Comparison of ENCODE assay signal across 27 mouse cellular contexts in genomic region chr2:65833421-65833820, GRCm38 (mm10). TPM values are rescaled to one million over a fixed set of nuclear protein-coding genes. Genes with fewer than 3 reads are reported as not detected.
A peak's percentile ranks its signal among the peaks of the same experiment; 100 is the strongest.
DNase-seq lines count a peak whose midpoint lies in the region; ATAC-seq lines count a peak whose summit lies in the region.
"Had no signal": no experiment of that assay in that cellular context is flagged by ENCODE, and none has a peak within 500 bp of the region (broad histone marks: within the 10 kb centered on the region; RNA-seq: fewer than 3 reads in every experiment).

No protein-coding gene starts in this region.

- WGBS in forebrain, embryonic 13.5 days: 72% methylated on average over 7 of the region's 7 CpGs
- 92% methylated on average over 7 of the region's 7 CpGs for WGBS in forebrain, embryonic 10.5 days
- 57% methylated on average over 7 of the region's 7 CpGs for WGBS in hindbrain, embryonic 16.5 days
- 89% methylated on average over 7 of the region's 7 CpGs for WGBS in hindbrain, embryonic 10.5 days
- WGBS in neural tube, embryonic 13.5 days: 63% methylated on average over 7 of the region's 7 CpGs

- no peak overlapping the region; the same call in 1 of the 2 replicates for H3K4me2 ChIP-seq in forebrain, embryonic 13.5 days
- peak overlapping the region; percentile 8; the same call in 1 of the 2 replicates for H3K4me2 ChIP-seq in hindbrain, embryonic 16.5 days (ENCODE audit: low read length)
- peak overlapping the region; percentile 2; the same call in 1 of the 2 replicates for H3K4me2 ChIP-seq in neural tube, embryonic 13.5 days
- H3K4me2 ChIP-seq: heart, embryonic 11.5 days; liver, embryonic 12.5 days; midbrain, embryonic 13.5 days had no signal

- H3K27me3 ChIP-seq in forebrain, embryonic 13.5 days: no peaks in the 10 kb centered on the region
- H3K27me3 ChIP-seq in forebrain, embryonic 10.5 days (ENCODE audit: poor library complexity, severe bottlenecking): no peaks in the 10 kb centered on the region
- no peaks in the 10 kb centered on the region for H3K27me3 ChIP-seq in hindbrain, embryonic 16.5 days (replicated peaks; ENCODE audit: control insufficient read depth, insufficient read depth, low read length)
- H3K27me3 ChIP-seq in hindbrain, embryonic 10.5 days (ENCODE audit: insufficient read depth, poor library complexity, severe bottlenecking): no peaks in the 10 kb centered on the region
- no peaks in the 10 kb centered on the region for H3K27me3 ChIP-seq in neural tube, embryonic 13.5 days
- H3K27me3 ChIP-seq: midbrain, embryonic 13.5 days had no signal

- no peak overlapping the region for H3K9ac ChIP-seq in forebrain, embryonic 13.5 days
- H3K9ac ChIP-seq in hindbrain, embryonic 16.5 days (ENCODE audit: low read depth, low read length): no peak overlapping the region
- no peak overlapping the region for H3K9ac ChIP-seq in neural tube, embryonic 13.5 days
- H3K9ac ChIP-seq: liver, embryonic 12.5 days; liver, postnatal 0 days; midbrain, embryonic 13.5 days had no signal

- H3K9me3 ChIP-seq in forebrain, embryonic 13.5 days (replicated peaks): no peaks in the 10 kb centered on the region
- no peaks in the 10 kb centered on the region for H3K9me3 ChIP-seq in forebrain, embryonic 10.5 days
- no peaks in the 10 kb centered on the region for H3K9me3 ChIP-seq in hindbrain, embryonic 16.5 days (ENCODE audit: control insufficient read depth, low read length)
- H3K9me3 ChIP-seq in hindbrain, embryonic 10.5 days: no peaks in the 10 kb centered on the region
- no peaks in the 10 kb centered on the region for H3K9me3 ChIP-seq in neural tube, embryonic 13.5 days
- H3K9me3 ChIP-seq: liver, embryonic 12.5 days; midbrain, embryonic 13.5 days had no signal

- no peaks in the 10 kb centered on the region for H3K36me3 ChIP-seq in forebrain, embryonic 13.5 days (ENCODE audit: poor library complexity, severe bottlenecking)
- H3K36me3 ChIP-seq in forebrain, embryonic 10.5 days (replicated peaks): no peaks in the 10 kb centered on the region
- H3K36me3 ChIP-seq in hindbrain, embryonic 16.5 days (ENCODE audit: control insufficient read depth, insufficient read depth, low read length): no peaks in the 10 kb centered on the region
- H3K36me3 ChIP-seq in hindbrain, embryonic 10.5 days: no peaks in the 10 kb centered on the region
- H3K36me3 ChIP-seq in neural tube, embryonic 13.5 days: no peaks in the 10 kb centered on the region
- H3K36me3 ChIP-seq: G1E; liver, embryonic 12.5 days; midbrain, embryonic 13.5 days had no signal

- H3K4me1 ChIP-seq in forebrain, embryonic 13.5 days: peaks cover 5% of the 10 kb centered on the region
- H3K4me1 ChIP-seq in forebrain, embryonic 10.5 days: peaks cover 7% of the 10 kb centered on the region; the same call in 1 of the 2 replicates
- no peaks in the 10 kb centered on the region for H3K4me1 ChIP-seq in hindbrain, embryonic 16.5 days (ENCODE audit: control insufficient read depth, insufficient read depth, low read depth, low read length)
- 0 out of 2 replicates have a peak, but pooled peaks cover 4% of the 10 kb centered on the region for H3K4me1 ChIP-seq in hindbrain, embryonic 10.5 days (replicated peaks)
- H3K4me1 ChIP-seq in neural tube, embryonic 13.5 days (replicated peaks): peaks cover 6% of the 10 kb centered on the region; the same call in 1 of the 2 replicates
- H3K4me1 ChIP-seq: midbrain, embryonic 13.5 days had no signal

- peak; percentile 50 for ATAC-seq in forebrain, embryonic 13.5 days
- peak; percentile 21; the same call in 1 of the 2 replicates for ATAC-seq in hindbrain, embryonic 16.5 days
- no peak for ATAC-seq in neural tube, embryonic 13.5 days (ENCODE audit: low read depth)
- ATAC-seq: liver, embryonic 12.5 days; liver, postnatal 0 days; midbrain, embryonic 13.5 days; Patski had no signal

- H3K27ac ChIP-seq in forebrain, embryonic 13.5 days: peak overlapping the region; percentile 65; the same call in 1 of the 2 replicates
- H3K27ac ChIP-seq in forebrain, embryonic 10.5 days: no peak overlapping the region
- no peak overlapping the region for H3K27ac ChIP-seq in hindbrain, embryonic 16.5 days (ENCODE audit: low read depth, low read length)
- H3K27ac ChIP-seq in hindbrain, embryonic 10.5 days: no peak overlapping the region
- peak overlapping the region; percentile 77 for H3K27ac ChIP-seq in neural tube, embryonic 13.5 days (replicated peaks)
- H3K27ac ChIP-seq: liver, embryonic 12.5 days; macrophage; midbrain, embryonic 13.5 days had no signal

- no peak overlapping the region for H3K4me3 ChIP-seq in forebrain, embryonic 13.5 days
- no peak overlapping the region for H3K4me3 ChIP-seq in forebrain, embryonic 10.5 days
- no peak overlapping the region for H3K4me3 ChIP-seq in hindbrain, embryonic 16.5 days (ENCODE audit: low read length)
- H3K4me3 ChIP-seq in hindbrain, embryonic 10.5 days: no peak overlapping the region
- no peak overlapping the region for H3K4me3 ChIP-seq in neural tube, embryonic 13.5 days
- H3K4me3 ChIP-seq: liver, embryonic 12.5 days; midbrain, embryonic 13.5 days had no signal

- DNase-seq in forebrain, embryonic 10.5 days (ENCODE audit: extremely low spot score, low spot score): no peak
- no peak for DNase-seq in hindbrain, embryonic 10.5 days (ENCODE audit: low spot score)
- no peak for DNase-seq in neural tube, embryonic 10.5 days (ENCODE audit: extremely low spot score, low spot score)
- no peak for DNase-seq in ovary, adult 18-20 months (ENCODE audit: low spot score)
- DNase-seq: adrenal gland, postnatal 10 days; cerebellum, adult 11 months; cerebellum, adult 9-11 months; gastrocnemius, postnatal 36 days; heart, adult 18-20 months; heart, postnatal 36 days; kidney, adult 2 months; kidney, postnatal 36 days; liver, postnatal 0 days; lung, postnatal 10 days; retina, postnatal 1 day; right cerebral cortex, postnatal 14 days; thymus, postnatal 4 days had no signal

RNA-seq across cellular contexts. Expression of gene Csrnp3, which starts 12.1 kb away (rescaled TPM):
- 43.3 and 43.7 TPM in 2 replicates for polyA plus RNA-seq in forebrain, embryonic 13.5 days (2015; fragmentation: Nextera tagmentation; extraction: Ambion mirVana)
- polyA plus RNA-seq in forebrain, embryonic 10.5 days (2016; fragmentation: Nextera tagmentation; extraction: Ambion mirVana): 4.2 and 6.6 TPM in 2 replicates
- polyA plus RNA-seq in hindbrain, embryonic 16.5 days (2015; fragmentation: Nextera tagmentation; extraction: Ambion mirVana): 37.2 and 50.0 TPM in 2 replicates
- 9.8 and 12.3 TPM in 2 replicates for polyA plus RNA-seq in hindbrain, embryonic 10.5 days (2016; fragmentation: Nextera tagmentation; extraction: Ambion mirVana)
- polyA plus RNA-seq in neural tube, embryonic 13.5 days (2015; fragmentation: Nextera tagmentation; extraction: Ambion mirVana): 33.4 and 42.1 TPM in 2 replicates
- polyA plus RNA-seq: G1E; inflammation-experienced regulatory T-cells, adult 6 months; liver, postnatal 0 days; macrophage; Patski had no signal

Comparison
In these comparisons a context has a peak if more than half of its experiments do, and no peak if none do; other contexts are left out.
1. H3K27ac ChIP-seq: peak in forebrain, embryonic 13.5 days (single experiment) and neural tube, embryonic 13.5 days (single experiment); none in forebrain, embryonic 10.5 days (single experiment), hindbrain, embryonic 16.5 days (single experiment) and hindbrain, embryonic 10.5 days (single experiment).